Mouse (Mus musculus): Measurements from ENCODE around the gene Slc2a3.
A peak's percentile ranks its signal among the peaks of the same experiment; 100 is the strongest.
"Not testable (repeated sequence)": the region's sequence is repeated elsewhere in the genome, so short reads cannot be mapped to it uniquely, and the experiment has no call there.

Gene Slc2a3

DNA sequence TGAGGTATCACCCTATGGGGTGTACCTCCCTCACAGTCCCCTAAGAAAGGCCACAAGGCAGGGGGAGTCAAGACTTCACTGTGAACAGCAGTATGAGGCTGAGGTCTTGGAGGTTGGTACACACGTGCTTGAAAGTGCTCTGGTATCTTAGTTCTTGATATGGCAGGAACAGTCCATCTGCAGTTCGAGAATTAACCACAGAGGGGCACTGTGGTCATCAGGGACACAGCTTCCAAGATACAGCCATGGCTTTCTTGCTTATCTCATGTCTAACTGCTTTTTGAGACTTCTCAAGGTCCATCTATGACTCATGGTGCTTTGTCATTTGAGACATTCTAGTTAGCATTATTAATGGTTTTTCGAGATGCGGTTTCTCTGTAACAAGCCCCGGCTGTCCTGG lies 3.0 kb upstream of the Slc2a3 start:
- DNase-seq, result peak; percentile 84

DNA sequence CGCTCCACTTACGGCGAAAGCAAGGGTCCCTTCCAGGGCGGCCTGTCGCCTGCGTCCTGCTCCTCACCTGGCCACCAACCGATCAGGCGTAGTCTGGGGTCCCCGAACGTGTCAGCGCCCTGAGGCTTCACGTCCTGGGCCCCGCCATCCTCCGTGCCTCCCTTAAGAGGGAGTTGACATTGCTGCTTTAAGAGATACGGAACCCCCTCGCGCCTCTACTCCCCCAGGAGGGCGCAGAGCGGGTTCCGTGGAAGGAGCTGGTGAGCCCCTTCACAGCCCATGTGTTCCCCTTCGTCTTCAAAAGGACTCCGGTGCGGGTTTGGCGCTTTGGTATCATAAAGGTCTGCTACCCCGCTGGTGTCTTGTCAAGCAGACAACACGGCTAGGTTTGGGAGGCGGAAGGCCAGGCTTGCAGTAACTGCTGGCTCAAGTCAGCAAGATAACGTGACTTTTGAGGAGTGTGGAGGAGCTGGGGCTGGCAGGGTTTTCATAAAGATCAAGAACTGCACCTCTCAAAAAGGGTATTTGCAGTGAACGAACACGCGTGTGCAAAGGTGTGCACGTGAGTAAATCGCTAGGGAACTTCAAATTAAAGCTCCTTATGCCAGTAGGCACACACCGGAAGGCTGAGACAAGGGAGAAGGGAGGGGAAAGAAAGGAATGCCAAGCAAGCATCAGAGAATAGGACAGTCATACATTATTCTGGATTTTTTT lies 518 bp upstream of the Slc2a3 start:
- peak; percentile 66 for DNase-seq

DNA sequence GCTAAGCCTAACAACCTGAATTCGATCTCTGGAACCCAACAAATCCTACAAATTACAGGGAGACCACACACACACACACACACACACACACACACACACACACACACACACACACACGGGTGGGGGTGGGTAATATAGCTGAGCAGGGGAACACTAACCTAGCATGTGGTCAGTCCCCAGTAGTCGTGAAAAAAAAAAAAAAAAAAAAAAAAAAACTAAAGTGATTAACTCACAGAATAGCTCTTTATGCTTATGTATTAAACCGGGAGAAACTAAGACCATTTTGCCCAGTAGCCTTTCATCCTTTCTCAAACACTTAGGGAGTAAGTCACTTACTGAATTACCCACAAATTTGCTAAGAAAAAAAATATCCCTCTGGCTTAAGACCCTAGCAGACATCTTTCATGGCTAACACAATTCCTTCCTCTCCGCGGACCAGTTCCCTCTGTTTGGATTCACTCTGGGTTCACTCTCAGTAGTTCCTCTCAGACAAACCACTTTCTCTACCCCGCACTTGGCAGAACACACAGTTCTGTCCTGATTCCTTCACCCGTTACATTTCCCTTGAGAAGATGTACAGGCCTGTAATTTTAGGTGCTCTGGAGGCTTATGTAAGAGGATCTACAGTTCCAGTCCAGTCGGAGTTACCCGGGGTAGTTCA lies 670 bp downstream of the Slc2a3 start:
- no peak for DNase-seq

DNA sequence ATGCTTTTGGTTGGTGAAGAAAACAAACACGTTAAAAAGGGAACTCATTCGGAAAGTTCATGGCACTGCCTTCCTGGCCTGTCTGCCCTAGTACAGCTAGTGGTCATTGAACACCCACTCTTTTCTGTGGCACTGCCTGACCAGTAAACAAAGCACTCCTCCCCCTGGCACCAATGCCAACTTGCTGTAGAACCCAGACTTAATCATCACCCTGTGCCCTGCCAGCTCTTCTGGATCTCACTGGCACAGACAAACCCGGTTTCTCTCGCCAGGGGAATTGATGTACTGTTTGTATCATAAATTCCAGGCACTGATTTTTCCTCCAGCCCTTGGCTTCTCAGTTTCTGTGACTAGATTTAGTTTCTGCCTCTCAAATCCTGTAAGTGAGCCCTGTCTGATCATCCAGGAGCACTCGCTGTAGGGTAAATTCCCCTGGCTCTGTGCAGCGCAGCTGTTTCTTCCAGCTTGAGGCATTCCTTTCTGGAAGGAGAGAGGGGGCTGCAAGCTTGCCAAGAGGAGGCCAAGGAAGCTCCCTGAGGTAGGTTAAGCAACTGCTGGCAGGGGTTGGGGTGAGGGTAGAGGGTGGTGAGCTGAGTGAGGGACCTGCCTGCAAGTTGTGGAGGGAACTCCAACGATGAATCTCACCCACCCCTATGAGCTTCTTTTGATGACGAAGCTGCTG lies 6.0 kb downstream of the Slc2a3 start:
- DNase-seq, result no peak

DNA sequence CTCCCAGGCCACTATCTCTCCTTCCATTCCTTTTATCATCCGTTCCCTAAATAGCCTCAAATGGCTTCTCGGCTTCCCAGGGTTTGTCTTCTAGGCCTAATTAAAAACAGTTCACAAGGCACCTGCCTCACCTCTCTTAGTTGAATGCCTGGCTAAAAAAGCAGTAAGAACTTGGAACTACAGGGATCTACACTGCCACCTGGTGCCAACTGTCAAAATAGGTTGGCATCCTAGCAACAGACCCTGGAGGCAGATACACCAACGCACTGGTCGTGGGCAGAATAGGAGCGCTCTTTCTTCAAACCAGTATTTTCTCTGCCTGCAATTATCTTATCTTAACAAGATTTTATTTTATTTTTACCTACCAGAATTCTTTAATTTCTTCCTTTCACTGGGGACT lies 15.2 kb downstream of the Slc2a3 start:
- peak; percentile 67 for DNase-seq

DNA sequence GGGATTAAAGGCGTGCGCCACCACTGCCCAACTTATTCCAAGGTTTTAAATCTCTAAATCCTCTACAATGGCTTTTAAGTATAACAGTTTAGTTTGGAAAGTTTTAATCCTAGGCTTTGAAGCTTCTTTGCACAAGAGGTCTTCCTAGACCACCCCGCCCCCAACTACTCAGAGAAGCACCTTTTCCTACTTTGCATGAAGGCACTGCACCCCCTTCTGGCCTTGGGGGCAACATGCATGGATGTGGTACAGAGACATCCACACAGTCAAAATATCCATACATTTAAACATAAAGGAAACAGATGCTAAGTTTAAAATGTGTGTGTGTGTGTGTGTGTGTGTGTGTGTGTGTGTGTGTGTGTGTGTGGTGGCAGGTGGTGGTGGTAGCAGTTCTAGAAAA lies 16.6 kb downstream of the Slc2a3 start:
- peak; percentile 50 for DNase-seq

DNA sequence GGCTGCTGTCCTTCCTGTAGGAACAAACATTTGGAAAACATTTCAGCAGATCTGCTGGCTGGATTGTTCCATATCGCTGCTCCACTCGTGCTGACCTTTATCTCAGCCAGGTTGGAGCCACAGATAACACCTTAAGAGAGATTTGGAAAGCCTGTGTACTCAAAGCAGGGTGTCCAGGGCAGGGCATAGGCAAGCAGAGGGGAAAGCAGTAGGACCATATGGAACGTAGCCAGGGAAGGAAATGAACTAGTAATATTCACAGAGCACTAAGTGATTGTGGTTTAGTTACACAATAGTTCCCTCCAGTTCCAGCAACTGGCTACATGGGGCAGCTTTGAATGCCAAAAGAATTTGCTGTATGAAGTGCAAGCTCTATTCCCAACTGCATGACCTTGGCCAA lies 19.3 kb downstream of the Slc2a3 start:
- no peak for DNase-seq

DNA sequence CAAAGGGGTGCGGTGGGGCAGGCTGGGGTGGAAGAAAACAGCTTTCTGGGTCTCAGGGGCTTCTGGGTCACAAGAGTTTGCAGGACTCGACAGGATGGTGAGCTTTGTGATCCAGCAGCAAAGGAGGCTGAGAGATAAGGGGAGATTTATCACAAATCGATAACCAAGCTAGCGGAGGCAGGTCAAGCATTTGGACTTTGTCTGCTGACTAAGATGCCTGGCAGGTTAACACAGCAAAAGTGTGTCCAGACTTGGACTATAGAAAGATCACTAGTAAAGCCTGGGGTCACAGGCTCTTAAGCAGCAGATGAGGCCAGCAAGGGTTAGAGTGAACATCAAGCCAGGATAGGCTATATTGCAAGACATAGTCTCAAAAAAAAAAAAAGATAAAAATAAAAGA lies 20.3 kb downstream of the Slc2a3 start:
- no peak for DNase-seq

DNA sequence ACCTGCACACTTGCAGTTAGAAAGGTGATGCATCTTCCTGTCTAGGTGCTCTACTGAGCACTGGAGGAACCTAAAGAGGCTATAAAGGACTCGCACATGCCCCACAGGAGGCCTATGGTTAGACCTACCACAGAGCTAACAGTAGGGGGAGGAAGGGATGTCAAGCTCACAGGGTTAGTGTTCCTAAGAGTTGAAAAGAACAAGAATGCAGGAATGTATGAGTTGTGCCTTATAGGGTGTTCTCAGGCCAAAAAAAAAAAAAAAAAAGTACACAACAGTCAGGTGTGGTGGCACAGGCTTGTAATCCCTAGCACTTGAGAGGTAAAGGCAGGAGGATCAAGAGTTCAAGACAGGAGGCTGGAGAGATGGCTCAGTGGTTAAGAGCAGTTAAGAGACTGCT lies 21.5 kb downstream of the Slc2a3 start:
- no peak for DNase-seq

DNA sequence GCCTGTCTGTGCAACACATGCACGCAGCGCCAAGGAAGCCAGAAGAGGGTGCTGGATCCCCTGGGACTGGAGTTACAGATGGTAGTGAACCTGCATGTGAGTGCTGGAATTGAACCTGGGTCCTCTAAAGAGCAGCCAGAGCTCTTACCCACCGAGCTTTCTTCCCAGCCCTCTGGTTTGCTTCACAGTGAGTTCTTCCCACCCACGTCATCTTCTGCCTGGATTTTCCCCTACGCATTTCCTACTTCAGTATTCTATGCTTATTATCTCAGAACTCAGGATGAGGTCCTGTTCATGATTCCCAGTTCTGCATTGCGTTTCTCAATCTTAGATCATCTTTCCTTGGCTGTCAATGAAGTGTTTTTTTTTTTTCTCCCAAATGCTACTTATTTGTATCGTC lies 25.4 kb downstream of the Slc2a3 start:
- no peak for DNase-seq

DNA sequence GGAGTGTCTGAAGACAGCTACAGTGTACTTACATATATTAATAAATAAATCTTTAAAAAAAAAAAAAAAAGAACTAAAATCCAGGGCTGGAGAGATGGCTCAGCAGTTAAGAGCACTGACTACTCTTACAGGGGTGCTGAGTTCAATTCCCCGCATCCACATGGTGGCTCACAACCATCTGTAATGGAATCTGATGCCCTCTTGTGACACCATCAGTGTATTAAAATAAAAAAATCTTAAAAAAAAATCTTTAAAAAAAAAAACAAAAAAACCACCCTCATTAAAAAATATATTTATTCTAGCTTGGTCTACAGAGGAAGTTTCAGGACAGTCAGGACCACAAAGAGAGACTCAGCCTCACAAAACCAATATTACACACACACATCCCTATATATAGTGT lies 27.1 kb downstream of the Slc2a3 start:
- DNase-seq, result no peak

DNA sequence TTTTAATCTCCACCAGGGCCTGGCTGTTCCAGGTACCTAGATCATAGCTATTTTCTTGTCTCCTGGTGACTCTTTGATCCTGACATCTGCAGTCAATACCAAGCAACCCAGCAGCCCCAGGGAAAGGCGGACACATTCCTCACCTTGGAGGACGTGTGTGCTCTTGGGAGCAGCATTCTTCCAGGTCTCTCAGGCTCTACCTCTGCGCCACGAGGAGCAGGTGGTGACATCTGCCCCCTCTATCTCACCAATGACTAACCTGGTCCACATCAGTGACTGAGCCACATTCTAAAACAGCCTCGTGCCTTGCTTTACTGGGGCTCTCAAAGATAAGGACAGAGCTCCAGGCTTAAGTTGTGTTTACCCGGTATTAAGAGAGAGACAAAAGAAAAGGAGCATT lies 28.7 kb downstream of the Slc2a3 start:
- no peak for DNase-seq

DNA sequence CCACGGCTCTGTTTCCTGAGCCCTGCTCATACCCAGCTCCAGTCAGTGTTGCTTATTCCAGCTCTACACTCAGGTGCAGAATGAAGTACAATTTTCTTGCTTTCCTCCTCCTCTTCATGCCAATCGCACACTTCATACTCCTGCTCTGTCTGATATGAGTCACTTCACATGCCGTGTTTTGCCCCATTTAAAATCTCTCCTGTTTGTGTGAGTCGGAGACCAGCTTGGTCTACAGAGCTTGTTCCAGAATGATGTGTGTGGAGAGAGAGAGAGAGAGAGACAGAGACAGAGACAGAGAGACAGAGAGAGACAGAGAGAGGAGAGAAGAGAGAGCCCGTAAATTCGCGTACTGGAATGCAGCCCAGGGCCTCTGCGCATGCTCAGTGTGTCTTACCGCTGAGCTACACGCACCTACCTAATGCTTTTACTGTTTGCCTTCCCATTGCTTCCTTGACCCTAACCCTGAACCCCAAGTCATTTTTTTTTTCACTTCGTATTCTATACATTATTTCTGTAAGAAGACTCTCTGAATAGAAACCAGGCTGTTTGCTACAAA lies 30.6 kb downstream of the Slc2a3 start:
- DNase-seq, result no peak

DNA sequence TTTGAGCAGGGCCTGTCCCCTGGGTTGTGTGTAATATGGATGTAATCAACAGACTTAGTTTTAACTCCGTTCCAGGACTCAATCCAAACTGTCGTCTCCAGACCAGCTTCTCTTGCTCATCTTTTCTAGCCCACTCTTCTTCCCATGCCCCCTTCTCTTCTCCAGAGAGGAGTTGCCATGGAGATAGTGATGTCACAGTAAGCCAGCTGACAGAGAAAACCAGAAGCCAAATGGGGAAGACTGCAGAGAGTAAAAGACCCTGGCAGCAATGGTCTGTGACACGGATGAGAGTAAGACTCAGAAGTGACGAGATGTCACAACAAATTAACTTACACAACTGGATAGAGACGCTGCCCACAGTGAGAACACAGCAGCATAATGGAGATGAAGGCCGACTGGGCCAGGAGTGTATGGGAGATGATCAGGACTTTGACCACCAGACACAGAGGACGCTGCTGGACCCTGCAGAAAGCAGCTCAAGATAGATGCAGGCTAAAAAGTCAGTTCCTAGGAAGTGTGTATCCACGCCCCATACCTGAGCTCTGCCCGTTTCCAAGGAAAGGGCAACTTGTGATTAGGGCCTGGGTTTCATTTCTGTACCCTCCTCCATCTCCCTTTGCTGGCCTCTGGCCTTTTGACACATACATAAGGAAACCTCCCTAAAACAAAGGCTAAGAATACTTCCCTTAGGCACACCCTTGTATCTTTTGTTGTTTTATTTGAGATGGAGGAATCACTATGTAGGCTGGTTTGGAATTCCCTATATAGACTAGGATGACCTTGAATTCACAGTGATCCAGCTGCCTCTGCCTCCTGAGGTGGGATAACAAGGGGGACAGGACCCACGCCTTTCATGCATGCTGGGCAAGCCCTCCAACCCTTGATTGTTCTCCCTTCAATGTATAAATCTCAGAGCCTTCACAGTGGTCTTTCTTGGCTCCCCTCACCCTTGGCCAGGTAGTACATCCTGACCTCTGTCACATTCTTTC lies 31.4 kb downstream of the Slc2a3 start:
- no peak for DNase-seq

DNA sequence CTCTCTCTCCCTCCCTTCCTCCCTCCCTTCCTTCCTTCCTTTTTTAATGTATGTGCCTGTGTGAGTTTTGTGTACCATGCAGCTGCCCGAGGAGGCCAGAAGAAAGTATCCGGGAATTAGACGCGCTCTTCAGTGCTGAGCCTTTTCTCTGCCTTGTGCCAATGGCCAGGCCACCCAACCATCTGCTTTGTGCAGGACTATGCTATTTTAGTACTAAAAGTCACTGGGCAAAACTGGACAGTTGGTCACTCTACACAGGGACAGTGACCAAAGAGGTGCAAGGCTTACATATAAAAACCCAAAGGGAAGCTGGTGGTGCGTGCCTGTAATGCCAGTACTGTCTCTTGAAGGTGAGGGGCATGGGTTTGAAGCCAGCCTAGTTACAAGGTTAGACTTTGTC lies 33.2 kb downstream of the Slc2a3 start:
- no peak for DNase-seq

DNA sequence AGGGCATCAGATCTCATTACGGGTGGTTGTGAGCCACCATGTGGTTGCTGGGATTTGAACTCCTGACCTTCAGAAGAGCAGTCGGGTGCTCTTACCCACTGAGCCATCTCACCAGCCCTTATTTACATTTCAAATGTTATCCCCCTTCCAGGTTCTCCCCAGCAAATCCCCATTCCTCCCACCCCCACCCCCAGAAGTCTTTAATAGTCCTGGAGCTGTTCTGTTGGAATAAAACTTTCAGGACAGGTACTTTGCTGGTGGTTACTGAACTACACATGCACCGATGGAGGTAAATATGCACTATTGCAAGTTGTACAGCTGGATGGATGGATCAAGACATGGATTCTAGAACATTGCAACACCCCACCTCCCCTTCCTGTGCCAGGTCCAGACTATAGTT lies 34.4 kb downstream of the Slc2a3 start:
- DNase-seq, result not testable (repeated sequence)

DNA sequence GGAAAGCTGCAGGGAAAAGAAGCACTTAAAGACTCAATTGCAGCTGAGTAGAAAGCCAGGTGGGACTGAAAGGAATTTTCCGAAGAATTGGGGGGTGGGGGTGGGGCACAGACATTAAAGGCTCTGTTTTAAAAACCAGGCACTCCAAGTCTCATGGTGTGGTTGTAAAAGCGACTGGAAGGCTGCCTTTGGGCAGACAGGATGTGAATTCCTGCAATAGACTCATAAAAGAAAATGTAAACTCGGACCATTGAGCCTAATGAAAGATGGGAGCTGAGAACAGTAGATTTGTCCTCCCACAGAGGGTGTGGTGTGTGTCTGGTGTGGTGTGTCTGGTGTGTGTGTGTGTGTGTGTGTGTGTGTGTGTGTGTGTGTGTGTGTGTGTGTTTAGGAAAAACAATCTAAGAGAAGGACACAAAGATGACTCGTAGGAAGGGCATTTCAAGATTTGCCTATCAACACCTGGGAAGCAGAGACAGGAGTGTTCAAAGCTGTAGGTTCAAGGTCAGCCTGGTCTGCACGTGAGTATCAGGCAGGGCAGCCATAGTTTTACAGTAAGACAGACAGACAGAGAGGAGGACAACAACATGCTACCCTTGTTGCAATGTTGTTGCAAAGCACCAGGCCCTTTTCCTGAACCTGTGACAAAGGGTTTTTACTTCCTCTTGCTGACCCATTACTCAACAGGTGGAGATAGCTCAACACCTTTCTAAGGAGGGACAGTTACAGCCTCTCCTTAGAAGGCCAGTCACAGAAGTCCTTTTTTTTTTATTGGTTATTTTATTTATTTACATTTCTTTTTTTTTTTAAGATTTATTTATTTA lies 35.1 kb downstream of the Slc2a3 start:
- no peak for DNase-seq

DNA sequence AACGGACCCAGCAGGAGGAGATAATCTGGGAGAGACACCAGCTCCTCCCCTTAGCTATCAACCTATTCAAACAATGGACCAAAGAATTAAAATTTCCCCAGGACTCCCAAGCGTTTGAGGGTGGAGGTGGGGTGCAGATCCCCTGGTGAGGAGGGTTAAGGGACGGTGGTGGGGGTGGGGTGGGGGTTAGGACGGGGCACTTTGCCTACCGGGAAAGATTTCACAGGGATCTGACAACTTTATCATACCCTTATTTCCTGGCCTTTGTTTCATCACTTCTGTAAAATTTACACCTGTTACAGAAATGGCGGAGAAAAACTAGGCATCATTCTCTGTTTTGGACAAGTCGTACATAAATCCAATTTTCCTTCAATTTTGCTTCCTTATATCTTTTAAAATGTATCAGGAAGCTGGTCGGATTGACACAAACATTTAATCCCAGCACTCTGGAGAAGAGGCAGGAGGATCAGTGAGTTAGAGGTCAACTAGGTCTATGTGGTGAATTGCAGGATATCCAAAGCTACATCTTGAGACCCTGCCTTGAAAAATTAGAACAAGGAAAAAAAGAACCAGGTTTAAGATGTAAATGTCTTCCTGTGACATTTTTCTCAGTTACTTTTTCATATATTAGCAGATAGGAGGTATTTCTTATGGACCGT lies 36.0 kb downstream of the Slc2a3 start:
- no peak for DNase-seq

DNA sequence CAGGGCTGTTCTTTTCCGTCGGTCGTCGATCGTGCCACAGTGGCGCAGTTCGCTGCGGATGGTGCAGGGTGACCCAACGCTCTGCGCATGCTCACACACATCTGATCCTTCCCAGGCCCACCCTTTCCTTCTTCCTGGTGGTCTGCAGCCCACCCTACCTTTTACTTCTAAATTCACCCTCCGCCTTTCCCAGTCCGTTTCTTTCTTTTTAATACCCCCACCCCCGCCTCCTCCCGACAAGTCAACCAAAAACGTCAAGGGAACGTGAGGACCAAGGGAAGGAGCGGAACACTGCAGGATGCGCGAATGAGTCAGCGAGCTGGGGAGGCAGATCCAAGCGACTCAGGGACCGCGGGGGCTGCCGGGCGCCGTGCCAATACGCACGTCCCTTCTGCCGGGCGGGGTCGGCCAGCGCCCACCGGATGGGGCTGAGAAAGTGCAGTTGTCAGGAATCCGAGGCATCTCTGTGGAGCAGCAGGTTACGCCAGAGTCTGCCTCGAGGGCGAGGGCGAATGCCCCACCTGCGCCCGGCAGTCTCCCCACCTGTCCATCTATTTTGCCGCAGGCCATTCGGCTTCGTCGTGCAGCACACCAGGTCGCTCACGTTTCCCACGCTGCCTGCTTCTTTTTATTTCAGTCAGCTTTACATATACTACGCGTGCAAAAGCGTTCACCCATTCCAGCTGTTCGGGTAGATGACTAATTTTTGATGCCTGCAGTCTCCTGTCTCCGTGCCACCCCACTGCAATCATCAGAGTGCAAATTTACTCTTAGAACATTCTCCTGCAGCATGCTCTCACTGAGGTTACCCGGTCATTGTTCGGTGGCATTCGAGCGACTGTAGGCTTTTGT lies 36.8 kb downstream of the Slc2a3 start:
- peak; percentile 54 for DNase-seq

DNA sequence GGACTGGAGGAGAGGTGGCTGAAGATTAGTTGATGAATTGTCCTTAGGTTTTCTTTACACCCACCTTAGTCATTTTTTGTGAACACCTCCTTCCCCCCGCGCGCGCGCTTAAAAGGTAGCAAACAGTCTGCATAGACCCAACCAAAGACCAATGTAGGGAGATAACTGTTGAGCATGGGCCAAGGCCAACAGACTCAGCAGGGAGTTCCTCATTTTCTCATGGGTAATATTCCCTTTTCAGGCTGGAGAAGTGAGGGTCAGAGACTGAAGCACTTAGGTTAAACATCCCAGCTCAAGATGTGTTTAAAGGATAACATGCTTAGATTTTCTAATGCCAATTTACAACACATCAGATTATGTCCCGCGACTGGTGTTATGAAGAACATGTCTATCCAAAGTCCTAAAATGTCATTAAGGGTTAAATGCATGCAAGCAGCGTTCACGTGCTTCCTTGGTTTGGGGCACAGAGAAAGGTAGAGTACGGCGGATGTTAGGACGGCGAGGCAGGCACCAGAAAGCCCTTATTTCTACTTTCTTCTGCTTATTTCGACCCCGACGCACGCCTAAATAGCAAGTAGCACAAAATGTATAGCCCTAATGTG lies 37.5 kb downstream of the Slc2a3 start:
- DNase-seq, result no peak
